Mouse (Mus musculus) cerebellum, postnatal 36 days (tissue): ENCODE measurements around the gene Yae1d1.
"Not testable (repeated sequence)": the region's sequence is repeated elsewhere in the genome, so short reads cannot be mapped to it uniquely, and the experiment has no call there.

Source experiments
- DNase-seq, 2 experiments: peaks; one replicate each; pipeline ENCODE4 v3.0.0; 2021 to 2022; ENCODE audit warnings: mixed read lengths in 2 of 2

Yae1d1 gene

DNA sequence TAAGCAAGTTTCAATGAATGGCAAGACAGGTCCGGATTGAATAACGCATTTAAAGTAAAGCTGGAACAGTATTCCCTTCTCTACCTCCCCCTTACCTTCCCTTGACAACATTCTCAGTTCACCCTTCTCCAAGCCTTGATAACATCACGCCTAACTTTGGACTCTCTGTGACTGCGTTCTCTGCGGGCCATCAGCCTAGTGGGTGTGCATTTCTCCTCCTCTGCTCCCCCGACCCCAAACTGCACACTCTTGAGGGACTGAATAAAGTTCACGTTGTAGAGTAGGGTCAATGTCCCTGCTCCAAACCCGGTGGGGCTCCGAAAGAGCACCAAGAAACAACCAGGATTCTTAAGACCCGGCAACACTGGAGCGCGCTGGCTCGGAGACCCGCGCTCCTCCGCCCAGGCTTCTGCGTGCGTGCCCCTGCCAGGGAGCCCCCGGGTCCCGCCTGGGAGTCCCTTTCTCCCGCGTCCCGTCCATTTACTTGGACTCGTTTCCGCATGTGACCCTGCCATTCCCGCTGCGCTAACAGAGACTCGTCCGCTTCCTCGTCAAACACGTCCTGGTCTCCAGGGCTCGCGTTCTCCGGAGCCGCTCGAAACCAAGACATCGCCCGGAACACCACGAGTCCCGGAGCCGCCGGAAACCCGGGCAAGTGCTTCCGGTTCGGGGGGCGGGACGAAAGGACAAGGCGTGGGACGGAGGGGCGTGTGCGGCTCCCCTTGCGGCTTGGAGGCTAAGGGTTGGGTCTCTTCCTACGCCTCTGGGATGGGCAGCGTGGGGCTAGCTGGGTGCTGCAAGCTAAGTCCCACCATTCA is at the start of gene Yae1d1:
TSS of gene Yae1d1 (minus strand) at position 653 of the 818 bp plus-strand sequence.
- DNase-seq: peak; percentile 91 to 92

DNA sequence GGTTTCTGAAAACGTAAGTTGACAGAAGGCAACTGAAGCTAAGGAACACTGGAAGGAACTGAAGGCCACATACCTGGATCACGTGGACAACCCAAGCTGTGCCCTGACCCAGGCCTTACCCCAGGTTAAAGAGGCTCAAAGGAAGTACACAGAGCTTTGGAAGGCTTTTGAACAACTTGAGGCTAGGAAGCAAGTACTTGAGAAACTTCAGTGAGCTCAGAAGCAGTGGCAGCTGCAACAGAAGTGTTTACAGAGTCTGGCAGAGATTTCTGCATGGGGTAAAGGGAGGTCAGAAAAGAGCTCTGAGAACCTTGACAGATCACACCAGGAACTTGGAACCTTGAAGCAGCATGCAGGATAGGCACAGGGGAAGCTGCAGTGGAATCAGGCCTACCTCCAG is 45.7 kb upstream of the Yae1d1 start:
- no peak for DNase-seq

DNA sequence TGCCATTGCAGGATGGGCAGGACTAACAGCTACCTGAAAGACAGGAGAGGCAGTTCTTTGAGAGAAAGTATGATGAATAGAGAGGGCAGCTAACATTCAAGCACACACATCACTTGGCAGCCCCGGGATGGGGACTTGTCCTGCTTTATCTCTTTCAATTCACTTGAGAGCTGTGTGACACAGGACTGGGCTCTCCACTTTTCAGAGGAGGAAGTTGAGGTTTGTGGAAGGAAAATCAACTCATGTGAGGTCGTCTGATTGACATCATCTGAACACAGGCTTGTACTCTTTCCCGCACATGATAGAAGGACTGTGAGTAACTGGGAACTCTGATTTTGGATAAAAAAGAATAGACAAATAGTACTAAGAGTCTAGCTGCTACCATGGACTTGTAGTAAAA is 23.5 kb upstream of the Yae1d1 start:
- no peak for DNase-seq

DNA sequence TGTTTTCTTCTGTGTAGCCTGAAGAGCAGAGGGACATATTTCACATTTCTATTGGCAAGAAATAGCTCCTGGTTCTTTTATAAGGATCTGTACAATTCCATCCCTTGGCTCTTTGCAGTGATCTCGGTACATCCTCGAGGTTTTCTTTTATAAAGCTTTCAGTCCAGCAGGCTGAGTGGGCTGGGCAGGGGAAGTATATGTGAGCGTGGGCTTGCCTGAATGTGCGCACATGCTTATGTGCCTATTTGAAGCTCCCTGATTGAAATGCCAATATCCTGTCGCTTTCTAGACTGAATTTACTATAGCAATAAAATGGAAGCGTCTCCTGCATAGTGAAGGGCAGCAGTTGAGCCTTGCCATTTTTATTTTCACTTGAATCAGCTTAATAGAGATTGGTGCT is 20.1 kb upstream of the Yae1d1 start:
- DNase-seq: no peak

DNA sequence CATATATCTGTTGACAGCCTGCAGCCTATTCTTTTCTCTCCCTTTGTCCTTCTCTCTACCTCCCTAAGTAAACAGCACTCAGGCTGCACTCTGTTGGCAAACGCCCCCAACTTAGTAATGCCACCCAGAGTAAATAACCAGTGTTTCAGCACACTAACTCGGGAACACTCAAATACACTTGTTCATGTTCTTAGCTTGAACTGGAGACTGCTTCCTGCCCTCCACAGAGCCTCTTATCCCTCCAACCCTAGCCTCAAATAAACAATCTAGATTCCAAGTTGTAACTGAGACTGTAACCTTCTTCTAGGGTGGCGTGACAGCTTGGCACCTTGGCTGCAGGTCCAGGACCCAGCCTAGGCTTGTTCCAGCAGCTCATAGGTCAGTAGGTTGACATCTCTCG is 17.9 kb upstream of the Yae1d1 start:
- DNase-seq: no peak

DNA sequence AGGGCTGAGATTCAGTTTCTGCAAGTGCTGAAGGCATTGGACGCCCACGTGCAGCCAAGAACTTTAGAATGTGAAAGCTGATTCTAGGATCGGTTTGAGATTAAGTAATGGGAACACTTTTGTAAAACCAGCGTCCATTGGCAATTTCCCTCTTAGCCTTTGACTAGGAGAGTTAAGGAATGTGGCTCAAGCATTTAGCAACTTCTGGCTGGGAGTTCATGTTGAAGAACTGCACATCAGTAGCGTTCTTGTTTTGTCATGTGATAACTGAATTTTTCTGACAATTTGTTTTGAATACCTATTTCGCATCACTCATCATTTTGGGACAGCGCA is 332 bp upstream of the Yae1d1 start:
- no peak for DNase-seq

DNA sequence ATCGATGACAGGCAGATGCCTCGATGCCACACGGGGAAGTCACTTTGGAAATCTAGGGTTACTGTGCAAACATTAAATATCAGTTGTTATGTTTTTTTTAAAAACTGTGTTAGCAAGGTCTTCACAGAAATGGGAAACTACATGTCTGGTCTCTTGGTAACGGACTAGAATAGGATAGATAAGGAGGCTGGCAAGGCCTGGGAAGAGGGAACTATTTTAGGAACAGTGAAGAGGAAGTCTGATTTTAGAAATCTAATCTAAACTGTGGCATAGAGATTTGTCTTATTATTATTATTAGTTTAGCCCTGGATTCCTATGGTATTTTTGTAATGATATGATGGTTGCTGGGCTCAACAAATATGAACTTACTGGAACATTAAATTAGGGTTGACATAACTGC is 1.1 kb downstream of the Yae1d1 start:
- no peak for DNase-seq

DNA sequence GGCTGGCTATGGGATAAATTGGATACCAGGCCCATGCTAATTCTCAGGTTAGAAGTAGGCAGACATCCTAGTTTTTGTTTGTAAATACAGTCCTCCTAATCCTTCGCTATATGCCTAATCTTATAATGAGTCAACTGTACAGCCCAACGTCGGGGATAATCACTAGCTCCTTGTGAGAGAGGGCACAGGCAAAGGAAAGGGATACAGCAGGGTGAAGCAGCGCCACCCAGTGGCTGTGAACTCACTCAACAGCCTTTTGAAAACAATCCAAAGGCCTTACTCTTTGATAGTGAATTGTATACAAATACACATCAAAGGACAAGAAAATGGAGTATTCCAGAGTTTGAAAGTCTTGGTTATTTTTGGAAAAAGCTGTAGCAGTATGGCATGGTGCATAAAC is 10.0 kb downstream of the Yae1d1 start:
- peak; percentile 34 to 39 for DNase-seq

DNA sequence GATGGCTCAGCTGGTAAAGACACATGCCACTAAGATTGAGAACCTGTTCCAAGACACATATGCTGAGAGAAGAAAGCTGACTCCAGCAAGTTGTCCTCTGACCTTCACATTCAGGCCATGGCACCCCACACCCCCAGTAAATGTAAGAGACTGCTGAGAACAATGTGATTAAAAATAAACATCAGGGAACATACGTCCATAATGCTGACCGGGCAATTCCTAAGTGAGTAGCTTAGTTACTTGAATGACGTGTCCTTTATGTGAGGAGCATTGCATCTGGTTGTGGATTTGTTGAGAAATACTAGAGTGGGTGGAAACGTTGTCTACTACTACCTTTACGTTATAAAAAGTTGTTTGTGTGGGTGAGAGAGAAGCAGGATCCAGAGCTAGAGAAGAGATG is 10.5 kb downstream of the Yae1d1 start:
- no peak for DNase-seq

DNA sequence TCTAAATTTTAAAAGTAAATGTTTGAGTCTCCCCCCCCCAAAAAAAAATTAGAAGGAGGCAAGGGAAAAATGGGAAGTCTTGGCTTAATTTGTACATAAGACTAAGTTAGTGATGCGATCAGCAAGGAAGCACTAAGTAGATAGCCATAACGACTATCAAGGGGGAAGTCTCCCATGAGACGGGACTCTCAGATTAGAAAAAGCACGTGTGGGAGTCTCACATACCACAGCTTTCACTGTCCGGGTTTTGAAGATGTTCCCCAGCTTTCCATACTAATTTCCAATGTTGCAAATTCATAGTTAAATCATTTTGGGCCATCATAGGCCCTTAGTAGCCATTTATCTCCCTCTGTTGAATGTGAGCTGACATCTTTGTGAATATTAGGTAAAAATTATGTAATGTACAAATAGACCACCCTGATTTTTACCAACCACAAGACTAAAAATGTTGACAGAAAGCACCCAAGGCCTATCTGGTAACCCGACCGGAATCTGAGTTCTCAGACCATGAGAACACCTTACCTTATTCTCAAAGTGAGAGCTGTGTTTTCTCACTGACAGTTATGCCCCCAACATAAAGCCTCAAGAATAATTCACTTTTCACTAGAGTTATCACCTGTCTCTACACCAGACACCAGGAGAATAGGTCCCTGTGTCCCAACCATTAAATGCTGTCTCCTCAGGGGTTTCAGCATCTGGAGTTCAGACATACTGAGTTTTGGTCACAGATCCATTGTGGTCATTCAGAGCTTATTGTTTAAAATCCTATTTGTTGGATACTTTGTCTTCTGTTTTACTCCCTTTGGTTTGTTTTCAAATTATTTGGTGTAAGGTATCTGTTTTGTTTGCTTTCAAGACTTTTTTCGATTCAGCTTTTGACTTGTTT is 16.1 kb downstream of the Yae1d1 start:
- no peak for DNase-seq

DNA sequence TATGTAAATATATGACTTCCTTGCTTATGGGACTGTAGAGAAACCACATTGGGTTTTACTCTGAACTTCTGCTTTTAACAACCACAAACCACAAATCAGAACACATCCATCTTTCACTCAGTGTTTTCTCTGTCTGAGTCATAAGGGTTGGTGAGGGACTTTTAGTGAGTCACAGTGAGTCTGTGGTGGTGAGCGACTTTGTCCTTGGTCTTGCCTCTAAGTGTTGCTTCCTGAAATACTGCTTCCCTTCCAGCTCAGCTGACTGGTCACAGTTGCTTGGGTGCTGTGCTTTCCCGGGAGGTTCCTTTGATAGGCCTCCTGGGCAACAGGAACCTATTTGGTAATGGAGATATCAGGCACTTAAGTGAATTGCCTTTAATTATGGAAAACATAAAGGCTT is 17.3 kb downstream of the Yae1d1 start:
- no peak for DNase-seq

DNA sequence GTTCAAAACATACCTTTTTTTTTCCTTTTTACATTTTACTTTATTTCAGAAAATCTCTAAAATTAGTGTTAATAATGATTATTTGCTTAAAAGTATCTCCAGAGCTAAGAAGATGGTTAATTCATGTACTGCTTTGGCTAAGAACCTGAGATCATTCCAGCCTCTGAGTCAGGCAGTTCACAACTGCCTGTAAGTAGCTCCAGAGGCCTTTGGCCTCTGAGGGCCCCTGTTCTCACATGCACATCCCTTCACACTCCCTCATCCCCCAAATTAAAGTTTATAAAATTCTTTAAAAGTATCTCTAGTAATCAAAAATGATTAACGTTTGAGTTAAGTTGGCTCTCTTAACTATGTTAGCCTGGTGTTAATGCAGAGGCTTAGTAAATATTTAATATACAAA is 17.7 kb downstream of the Yae1d1 start:
- DNase-seq: no peak

DNA sequence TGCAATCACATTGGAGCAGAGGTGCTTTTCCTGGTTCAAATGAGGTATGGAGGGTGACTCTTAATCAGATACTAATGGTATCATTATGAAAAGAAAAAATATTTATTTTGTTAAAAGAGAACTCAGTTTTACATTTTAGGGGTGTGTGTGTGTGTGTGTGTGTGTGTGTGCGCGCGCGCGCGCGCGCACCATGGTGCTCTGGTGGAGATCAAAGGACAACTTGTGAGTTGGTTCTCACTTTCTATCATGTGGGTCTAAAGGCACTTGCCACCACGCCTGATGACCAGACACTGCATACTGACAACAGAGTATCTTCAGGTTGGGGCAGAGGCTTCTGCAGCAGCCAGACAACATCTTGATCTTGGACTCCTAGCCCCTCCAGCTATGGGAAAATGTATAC is 18.4 kb downstream of the Yae1d1 start:
- no peak for DNase-seq

DNA sequence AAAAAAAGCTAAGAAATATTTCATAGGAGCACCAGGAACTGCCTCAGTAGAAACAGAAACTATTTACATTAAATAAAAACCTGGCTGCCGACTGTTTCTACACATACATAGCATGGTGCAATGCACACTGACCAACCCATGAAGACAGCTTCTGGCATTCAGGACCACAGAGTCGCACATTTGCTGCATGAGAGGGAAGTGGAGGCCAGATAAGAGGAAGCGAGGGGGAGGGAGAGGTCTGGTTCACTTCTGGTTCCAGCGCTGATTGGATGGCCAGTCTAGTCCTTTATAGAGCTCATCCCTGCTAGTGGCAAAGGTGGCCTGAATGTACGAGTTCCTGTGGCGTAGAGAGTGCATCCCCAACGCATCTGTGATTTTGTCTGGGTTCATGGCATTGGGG is 32.5 kb downstream of the Yae1d1 start:
- no peak for DNase-seq

DNA sequence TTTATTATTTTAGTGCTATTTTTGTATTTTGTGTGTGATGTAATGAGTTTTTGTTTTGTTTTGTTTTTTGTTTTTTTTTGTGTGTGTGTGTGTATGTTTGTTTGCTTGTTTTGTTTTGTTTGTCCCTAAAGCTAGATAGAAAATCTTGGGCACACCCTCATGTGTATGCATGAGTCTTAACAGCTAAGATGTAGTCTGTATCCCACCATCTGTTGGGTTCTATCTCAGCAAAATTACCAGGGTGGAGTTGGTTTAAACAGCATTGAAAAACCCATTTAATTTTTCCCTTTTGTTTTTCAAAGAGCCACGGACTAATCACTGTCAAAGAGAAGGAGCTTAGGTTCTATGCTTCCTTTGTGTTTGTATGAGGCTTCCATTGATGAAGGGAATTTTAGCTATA is 38.9 kb downstream of the Yae1d1 start:
- DNase-seq: no peak

DNA sequence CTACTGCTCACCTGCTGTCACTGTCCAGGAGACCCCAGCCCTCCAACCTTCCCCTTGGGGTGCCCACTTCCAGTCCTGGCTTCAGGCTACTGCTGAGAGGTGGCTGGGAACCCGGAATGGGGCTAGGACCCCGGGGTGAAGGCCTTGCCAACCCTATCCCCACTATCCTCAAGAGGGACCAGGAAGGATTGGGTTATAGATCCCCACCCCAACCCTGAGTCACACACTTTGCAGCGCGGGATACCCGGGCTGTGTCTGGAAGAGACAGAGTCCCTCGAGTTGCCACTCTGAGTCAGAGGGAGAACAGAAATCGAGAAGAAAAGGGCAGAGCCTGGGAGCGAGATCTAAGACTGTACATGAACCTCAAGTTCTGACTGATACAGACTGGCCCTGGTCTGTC is 42.6 kb downstream of the Yae1d1 start:
- not testable (repeated sequence) for DNase-seq

DNA sequence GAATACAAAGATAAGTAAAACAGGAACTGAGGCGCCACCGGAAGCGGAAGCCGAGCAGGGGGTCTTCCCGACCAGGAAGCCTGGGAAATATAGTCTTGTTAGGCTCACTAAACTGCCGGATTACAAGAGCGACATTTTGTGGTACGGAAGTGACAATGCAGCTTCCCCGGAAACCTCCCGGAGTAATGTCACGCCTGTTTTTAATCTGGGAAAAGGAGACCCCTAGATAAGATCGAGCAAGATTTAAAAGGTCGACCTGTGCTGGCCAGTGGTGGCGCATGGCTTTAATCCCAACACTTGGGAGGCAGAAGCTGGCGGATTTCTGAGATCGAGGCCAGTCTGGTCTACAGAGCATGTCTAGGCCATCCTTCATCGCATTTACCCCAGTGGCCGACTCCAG is 43.6 kb downstream of the Yae1d1 start:
- DNase-seq: no peak

DNA sequence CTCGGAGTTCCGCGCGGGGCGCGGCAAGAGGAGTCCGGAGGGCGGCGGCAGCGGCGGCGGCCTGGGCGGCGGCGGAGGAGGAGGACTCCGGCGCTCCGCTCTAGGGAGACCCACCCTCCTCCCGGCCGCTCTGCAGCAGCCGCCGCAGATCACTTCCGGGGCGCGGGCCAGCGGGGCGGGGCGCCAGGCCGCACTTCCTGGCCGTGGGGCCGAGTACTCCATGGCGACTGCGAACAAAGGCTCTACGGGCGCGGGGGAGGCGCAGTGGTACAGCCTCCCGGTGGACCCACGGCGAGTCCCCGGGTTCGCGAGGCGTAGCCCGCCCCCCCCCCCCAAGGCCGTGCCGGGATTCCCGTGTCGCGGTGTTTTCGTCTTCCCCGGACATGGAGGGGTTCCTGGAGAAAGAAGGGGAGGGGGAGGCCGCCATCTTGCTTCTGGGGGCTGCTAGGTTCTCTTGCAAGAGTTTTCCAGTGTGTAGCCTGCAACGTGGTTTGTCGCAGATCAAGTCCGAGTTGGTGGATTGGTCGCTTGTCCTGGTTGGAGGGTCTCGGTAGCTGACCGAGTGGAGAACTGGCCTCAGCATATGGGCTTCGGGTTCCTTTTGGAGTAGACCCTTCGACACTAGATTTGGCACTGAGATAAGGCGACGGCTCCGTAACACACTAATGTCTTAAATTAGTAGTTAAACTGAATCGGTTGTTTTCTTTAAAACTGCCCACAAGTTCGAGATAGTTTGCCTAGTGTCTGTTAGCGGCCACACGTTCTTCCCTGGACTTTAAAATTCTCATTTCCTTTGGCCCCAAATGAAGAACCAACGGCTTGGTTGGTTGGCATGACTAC is 48.9 kb downstream of the Yae1d1 start, which contains the start of gene Rala:
TSS of gene Rala (minus strand) at position 162 of the 840 bp plus-strand sequence.
- peak; percentile 95 to 96 for DNase-seq

DNA sequence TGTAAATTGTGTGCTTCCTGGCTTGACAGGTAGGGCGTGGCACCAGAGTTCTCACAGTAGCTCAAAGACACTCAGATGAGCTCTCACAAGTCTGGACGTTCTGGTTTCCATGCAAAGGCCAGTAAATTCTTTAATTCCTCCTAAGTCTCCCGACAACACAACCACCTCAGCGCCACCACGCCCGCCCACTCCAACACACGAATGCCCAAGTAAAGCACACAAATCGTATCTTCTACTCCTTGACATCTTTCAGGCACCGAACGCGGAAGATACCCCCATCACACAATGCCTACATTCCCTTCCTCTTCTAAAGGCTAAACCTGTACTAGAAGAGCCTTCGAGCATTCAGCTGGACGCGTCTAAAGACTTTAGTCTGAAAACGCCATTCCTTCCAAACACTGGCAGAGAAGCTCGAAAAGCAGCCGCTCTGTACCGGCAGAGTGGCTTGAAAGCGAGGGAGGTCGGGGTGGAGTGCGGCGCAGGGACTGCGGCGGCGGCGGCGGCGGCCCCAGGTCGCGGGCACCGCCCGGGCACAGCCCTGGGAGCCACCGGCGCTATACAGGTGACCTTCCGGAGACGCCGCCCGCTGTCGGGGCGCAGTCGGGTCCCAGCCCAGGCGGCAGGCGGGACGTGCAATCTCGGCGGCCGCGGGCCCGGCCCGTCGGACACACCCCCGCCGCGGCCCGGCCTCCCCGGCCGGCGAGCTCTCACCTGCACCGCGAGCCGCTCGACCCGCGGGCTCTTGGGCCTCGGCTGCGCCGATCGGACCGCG is 49.7 kb downstream of the Yae1d1 start:
- DNase-seq: peak in 1 of 2 experiments; percentile 9

DNA sequence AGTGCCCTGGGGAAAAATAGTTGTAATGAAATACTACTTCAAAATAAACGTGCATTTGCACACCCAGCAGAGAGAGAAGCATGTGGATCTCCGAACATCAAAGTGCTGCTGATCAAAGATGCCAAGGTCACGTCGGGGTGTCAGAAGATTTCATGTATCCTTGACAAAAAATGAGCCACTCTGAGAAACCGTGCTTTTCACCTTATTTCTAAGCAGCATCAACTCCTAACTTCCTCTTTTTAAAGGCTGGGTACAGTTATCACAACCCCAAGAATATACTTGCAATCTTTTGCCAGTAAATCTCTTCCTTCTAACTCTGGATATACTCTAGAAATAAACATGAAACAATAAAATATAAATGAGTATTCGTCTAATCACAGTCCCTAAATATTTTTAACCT is 50.8 kb downstream of the Yae1d1 start:
- DNase-seq: no peak
